Mouse (Mus musculus): ENCODE data around the gene Dnaaf2.

DNA sequence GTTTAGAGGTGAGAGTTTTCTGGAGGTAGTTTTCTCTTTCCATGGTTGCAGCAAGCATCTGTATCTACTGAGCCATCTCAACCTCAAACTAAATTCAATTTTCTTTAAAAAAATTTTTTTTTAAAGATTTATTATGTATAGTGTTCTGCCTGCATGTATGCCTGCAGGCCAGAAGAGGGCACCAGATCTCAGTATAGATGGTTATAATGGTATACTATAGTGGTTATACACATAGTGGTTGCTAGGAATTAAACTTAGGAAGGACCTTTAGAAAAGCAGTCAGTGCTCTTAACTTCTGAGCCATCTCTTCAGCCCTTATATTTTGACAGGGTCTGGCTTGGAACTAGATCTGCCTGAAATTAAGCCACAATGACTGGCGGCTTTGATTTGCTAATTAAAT lies 7.7 kb downstream of the Dnaaf2 start:
- TF ChIP-seq CTCF (IDR thresholded peaks at IDR 0.05; ENCODE audit: low read depth) = peak; percentile 58
- no peak for TF ChIP-seq EP300 (IDR thresholded peaks at IDR 0.05; ENCODE audit: low read depth)
